Mouse (Mus musculus) bone marrow macrophage, adult 2 months (primary cell): Measurements from ENCODE around the gene Tnfsf14.

Experiments
- CTCF ChIP-seq: IDR thresholded peaks from 2 replicates; pipeline ENCODE4 v1.5.1; 2012; ENCODE audit warnings: low read depth, mild to moderate bottlenecking, low read length, moderate library complexity
- POLR2A ChIP-seq: IDR thresholded peaks from 2 replicates; pipeline ENCODE4 v1.6.1; 2012; ENCODE audit warnings: mild to moderate bottlenecking, low read depth, low read length, borderline replicate concordance

GRCm38 (mm10) chr17:57201841-57202724, 8.1 kb upstream of the Tnfsf14 start:
- TF ChIP-seq CTCF (no peak), POLR2A (no peak)
